Mouse (Mus musculus): Measurements from ENCODE around the gene Tenm4. TPM values are rescaled to one million over a fixed set of nuclear protein-coding genes. Genes with fewer than 3 reads are reported as not detected.
A peak's percentile ranks its signal among the peaks of the same experiment; 100 is the strongest.

Tenm4 gene
- total RNA-seq, 2 experiments from 2014 or later: 0.13 to 0.73 TPM

- no peak overlapping the region for H3K27ac ChIP-seq
- intact Hi-C loops (cut with DNase I): no loop called here
Measured at GRCm38 (mm10) chr7:96414290-96415055, 243.4 kb downstream of the Tenm4 start.

DNA sequence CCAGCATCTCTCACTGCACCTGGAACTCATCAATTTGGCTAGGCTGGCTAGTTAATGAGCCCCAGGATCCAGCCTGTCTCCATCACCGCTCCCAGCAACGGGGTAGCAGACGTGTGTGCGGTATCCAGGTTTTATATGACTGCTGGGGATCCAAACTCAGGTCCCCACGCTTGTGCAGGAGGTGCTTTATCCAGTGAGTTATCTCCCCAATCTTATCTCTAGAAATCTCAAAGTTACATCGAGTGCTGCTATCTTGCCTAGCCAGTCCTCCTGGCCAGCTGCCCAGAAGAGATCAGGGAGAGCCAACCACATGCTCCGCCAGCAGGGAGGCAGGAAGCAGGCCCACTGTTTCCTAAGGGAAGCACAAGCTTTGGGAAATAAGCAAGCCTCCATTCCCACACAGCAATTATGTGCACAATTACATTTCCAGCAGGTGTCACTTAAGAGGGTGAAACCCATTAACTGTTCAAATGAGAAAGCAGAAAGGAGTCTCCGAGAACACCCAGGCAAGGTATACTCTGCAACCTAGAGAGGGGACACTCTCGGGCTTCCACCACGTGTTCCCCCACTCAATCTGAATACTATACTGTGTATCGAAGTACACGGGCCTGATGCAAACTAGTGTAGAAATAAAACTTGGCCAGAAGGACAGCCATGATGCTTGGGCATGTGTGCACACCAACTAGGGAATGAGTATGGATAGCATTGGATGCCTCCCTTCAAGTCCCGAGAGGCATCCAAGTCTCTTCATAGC is 246.4 kb downstream of the Tenm4 start:
- Histone ChIP-seq H3K27ac (no peak overlapping the region), H3K4me3 (no peak overlapping the region)
- no peak for TF ChIP-seq CTCF (IDR thresholded peaks at IDR 0.05)
- intact Hi-C loops (cut with DNase I): no loop called here
- peak; percentile 77 for DNase-seq

More at GRCm38 (mm10) chr7:96414290-96415055, 243.4 kb downstream of the Tenm4 start:
- H3K4me3 ChIP-seq: no peak overlapping the region
- TF ChIP-seq CTCF (IDR thresholded peaks at IDR 0.05): no peak
- no peak for DNase-seq

DNA sequence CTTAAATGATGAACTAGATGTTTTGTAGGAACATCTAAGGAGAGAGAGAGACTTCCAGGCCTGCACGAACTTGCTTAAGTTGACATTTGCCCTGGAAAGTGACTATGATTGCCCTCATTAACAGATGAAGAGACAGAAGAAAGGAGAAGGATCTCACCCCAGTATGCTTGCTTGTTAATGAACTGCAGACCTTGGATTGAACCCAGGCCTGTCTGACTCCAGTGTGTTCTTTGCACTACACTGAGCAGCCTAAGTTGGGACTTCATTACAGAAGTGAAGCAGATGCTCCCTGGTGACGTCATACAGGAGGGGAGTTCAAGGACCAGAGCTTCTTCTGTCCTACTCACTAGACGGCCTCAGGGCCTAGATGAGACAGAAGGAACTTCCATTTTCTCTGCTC is 247.1 kb downstream of the Tenm4 start:
- no peak overlapping the region for H3K4me3 ChIP-seq
- no peak for DNase-seq
- no peak for TF ChIP-seq CTCF (IDR thresholded peaks at IDR 0.05)
- H3K27ac ChIP-seq: no peak overlapping the region
- intact Hi-C loops (cut with DNase I): no loop called here

DNA sequence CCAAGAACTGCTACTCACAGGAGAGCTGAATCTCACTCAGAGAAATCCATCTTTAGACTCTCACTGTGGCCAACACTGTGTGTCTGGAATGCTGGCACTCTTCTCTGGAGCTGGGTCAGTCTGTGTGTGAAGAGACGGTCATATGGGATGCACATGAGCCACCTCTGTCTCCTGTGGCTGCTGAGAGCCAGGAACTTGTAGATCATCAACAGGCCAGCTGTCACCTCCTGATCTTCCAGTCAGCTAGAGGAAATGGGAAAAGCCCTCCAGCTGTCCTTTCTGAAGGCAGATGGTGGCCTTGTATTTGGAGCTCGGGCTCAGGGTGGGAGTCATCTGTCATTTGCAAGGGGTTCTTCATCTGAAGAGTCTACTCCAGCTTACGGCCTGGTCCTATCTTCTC is 249.0 kb downstream of the Tenm4 start:
- intact Hi-C loops (cut with DNase I): no loop called here
- DNase-seq: no peak
- Histone ChIP-seq H3K4me3 (no peak overlapping the region), H3K27ac (no peak overlapping the region)
- TF ChIP-seq CTCF (IDR thresholded peaks at IDR 0.05): no peak

GRCm38 (mm10) chr7:96420926-96421605 is 250.0 kb downstream of the Tenm4 start:
- TF ChIP-seq CTCF (IDR thresholded peaks at IDR 0.05): no peak
- no peak overlapping the region for H3K4me3 ChIP-seq
- no peak overlapping the region for H3K27ac ChIP-seq
- intact Hi-C loops (cut with DNase I): no loop called here
- no peak for DNase-seq

DNA sequence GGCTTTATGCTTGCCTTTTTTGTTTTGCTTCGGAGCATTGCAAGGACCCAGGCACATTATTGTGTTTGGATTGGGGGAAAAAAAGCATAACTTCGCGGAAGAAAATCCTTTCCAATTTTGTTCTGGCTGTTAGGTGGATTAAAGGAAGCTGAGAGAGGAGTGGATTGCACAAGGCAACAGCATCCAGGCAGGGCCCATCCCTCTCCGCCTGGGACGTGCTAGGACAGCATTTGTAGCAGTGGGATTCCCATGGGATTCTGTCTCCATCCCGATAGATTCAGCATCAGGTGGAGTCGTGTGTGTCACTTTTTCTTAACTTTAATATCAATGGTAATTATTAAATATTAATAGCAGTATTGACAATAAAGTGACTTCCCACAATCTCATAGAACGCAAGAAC is 255.9 kb downstream of the Tenm4 start:
- no peak for TF ChIP-seq CTCF (IDR thresholded peaks at IDR 0.05)
- no peak for DNase-seq
- intact Hi-C loops (cut with DNase I): no loop called here
- H3K4me3 ChIP-seq: no peak overlapping the region
- H3K27ac ChIP-seq: no peak overlapping the region

- intact Hi-C loops (cut with DNase I): no loop called here
- no peak overlapping the region for H3K27ac ChIP-seq
- TF ChIP-seq CTCF (IDR thresholded peaks at IDR 0.05): no peak
Measured at GRCm38 (mm10) chr7:96433307-96433706, 262.3 kb downstream of the Tenm4 start.

GRCm38 (mm10) chr7:96438392-96438791 is 267.3 kb downstream of the Tenm4 start:
- no peak overlapping the region for H3K4me3 ChIP-seq
- intact Hi-C loops (cut with DNase I): no loop called here
- no peak overlapping the region for H3K27ac ChIP-seq
- no peak for DNase-seq
- no peak for TF ChIP-seq CTCF (IDR thresholded peaks at IDR 0.05)

More at GRCm38 (mm10) chr7:96433307-96433706, 262.3 kb downstream of the Tenm4 start:
- DNase-seq: no peak
- H3K4me3 ChIP-seq: no peak overlapping the region

- DNase-seq: no peak
- no peak overlapping the region for H3K4me3 ChIP-seq
- H3K27ac ChIP-seq: no peak overlapping the region
- intact Hi-C loops (cut with DNase I): no loop called here
- TF ChIP-seq CTCF (IDR thresholded peaks at IDR 0.05): no peak
Measured at GRCm38 (mm10) chr7:96440161-96440707, 269.2 kb downstream of the Tenm4 start.

DNA sequence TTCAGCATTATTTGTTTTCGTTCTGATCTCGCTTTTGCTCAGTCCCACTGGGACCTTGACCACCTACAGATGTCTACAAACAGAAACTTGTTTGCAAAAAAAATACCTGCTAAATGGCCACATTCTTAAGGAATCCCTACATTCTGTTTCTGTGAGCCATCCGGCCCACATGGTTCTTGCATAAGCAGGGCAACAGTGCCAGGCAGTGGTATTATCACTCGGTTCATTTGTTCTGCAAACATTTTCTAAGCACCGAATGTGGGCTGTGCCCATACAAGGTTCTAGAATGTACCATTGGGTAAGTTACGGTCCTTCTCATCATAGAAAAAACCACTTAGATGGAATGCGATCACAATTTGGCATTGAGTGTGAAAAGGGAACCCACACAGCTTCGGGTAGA is 274.7 kb downstream of the Tenm4 start:
- no peak for TF ChIP-seq CTCF (IDR thresholded peaks at IDR 0.05)
- no peak overlapping the region for H3K4me3 ChIP-seq
- DNase-seq: no peak
- H3K27ac ChIP-seq: no peak overlapping the region
- intact Hi-C loops (cut with DNase I): no loop called here

- Histone ChIP-seq H3K27ac (no peak overlapping the region), H3K4me3 (no peak overlapping the region)
- no peak for TF ChIP-seq CTCF (IDR thresholded peaks at IDR 0.05)
- no peak for DNase-seq
- intact Hi-C loops (cut with DNase I): no loop called here
Measured at GRCm38 (mm10) chr7:96447806-96448397, 276.9 kb downstream of the Tenm4 start.

GRCm38 (mm10) chr7:96455957-96456356 is 284.9 kb downstream of the Tenm4 start:
- TF ChIP-seq CTCF (IDR thresholded peaks at IDR 0.05): no peak
- Histone ChIP-seq H3K27ac (no peak overlapping the region), H3K4me3 (no peak overlapping the region)
- intact Hi-C loops (cut with DNase I): no loop called here
- no peak for DNase-seq
